Mouse (Mus musculus) spleen, postnatal 14 days (tissue): ENCODE results near the gene Actr1a.

Experiments
- DNase-seq, 2 experiments: peaks; one replicate each; pipeline ENCODE4 v3.0.0; 2021 to 2022; ENCODE audit warnings: low spot score in 2 of 2

The Actr1a gene

DNA sequence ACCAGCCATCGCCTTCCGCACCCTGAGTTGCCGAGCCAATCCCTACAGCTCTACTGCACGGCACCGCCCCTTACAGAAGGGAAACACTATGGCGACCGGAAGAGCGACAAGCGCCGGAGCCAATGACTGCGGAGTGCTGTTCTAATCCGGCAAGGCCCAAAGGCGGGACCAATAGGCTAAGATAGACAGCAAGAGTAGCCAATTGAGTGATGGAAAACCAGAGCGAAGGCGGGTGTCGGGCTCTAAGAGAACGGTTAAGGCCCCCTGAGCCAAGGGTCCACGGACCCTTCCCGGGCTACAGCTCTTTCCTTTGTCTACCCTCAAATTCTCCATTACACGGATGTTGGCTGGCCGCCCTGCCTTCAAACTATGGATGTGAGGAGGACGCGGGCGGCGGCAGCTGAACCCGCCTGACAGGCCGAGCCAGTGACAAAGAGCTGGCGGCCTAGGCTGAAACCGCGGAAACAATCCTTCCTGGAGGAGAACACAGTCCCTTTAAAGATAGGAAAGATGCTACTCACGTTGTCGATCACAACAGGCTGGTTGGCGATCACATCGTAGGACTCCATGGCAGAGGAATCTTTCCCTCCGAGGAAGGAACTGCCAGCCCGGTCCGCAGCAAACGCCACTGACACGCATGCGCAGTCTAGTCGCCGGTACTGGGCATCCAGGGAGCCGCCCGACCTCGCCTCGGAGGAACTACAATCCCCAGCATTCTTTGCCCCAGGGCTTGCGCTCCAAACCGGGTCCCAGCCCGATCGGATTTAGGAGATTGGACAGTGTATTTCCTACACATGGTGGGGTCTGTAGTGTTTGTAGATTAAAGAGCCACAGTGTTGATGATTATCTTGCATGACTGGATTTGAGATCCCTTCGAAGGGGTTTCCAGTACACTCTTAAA is at the start of gene Actr1a:
TSS of gene Actr1a (minus strand) at position 640 of the 901 bp plus-strand sequence.
- peak; percentile 91 to 93 for DNase-seq

DNA sequence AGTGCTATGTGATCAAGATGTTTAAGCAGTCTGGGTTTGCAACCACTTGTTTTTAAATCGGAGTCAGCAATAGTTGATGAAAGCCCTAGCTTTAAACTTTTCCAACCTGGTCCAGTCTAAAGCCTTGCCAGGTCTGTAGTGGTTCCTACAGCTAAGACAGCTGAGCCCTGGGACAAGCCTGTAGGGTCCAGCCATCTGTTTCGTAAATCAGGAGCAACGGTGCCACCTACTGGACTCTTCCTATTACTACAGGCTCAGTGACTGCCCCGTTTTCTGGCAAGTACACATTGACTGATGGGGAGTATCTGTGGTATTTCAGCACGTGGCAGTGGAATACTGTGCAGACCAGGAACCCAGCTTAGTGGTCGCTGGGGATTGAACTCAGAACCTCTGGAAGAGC is 48.7 kb upstream of the Actr1a start:
- DNase-seq, result peak; percentile 45 to 73

DNA sequence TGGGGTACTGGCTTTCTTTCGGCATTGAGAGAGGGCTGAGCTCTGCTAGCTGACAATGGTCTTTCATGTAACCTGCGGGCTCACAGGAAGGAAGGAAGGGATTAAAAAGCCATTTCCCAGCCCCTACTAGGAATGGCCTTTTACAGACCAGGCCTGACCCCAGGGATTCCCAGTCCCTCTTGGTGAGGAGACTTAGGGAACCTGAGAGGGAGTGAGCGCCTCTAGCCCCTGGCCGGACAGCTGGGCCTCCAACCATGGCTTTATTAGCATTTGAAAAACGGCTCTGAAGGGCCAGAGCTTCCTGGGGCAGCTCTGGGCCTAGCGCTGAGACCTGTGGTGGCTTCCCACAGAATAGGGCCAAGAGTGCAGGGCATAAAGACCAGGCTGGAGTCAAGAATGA is 48.0 kb upstream of the Actr1a start:
- no peak for DNase-seq

DNA sequence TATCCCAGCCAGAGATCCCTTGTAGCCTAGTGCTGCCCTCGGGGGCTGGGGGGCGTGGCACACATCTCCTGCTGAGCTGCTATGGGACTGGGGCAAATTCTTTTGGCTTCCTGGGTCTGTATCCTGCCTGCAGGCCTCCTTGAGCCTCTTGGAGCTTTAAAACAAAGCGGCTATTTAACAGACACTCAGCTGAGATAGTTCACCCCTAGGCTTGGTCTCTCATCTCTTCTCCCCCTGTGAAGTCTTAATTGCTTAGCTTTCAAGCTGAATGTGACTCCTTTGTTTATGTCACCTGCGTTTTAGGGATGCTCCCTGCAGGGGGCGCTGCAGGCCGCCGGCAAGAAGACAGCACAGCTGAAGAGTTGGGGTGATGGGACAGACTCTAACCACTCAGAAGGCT is 39.9 kb upstream of the Actr1a start:
- no peak for DNase-seq

DNA sequence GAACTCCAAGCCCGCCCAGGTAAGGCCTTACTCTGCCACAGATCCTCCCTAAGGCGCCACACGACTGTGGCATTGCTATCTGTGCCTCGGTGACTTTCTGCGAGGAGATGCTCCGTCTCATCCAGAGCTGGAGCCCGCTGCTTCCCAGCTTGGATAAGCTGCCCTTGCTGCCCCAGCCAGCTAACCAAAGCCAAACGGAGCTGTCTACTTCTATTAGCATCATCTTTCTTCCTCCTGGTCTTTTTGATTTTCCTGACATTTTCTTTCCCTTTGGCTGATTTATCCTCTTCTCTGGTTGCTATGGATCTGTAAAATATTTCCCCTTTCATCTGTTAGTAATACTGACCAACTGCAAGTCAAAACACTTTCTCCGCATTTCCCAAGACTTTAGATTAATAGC is 39.0 kb upstream of the Actr1a start:
- DNase-seq, result no peak

DNA sequence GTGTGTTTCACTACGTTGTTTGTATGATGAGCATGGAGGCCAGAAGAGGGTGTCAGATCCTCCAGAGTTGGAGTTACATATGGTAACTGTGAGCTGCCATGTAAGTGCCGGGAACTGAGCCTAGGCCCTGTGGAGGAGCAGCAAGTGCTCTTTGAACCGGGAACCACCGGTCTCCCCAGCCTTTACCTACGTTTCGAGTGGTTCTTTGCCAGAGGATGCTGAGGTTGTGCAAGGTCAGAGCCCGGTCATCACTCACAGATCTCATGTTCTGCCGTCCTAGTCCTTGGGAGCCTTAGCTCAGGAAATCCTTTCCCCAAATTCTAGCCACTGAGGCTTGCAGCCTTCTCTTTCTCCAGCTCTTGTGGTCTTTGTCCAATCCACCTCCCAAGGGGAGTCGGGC is 38.6 kb upstream of the Actr1a start:
- no peak for DNase-seq

DNA sequence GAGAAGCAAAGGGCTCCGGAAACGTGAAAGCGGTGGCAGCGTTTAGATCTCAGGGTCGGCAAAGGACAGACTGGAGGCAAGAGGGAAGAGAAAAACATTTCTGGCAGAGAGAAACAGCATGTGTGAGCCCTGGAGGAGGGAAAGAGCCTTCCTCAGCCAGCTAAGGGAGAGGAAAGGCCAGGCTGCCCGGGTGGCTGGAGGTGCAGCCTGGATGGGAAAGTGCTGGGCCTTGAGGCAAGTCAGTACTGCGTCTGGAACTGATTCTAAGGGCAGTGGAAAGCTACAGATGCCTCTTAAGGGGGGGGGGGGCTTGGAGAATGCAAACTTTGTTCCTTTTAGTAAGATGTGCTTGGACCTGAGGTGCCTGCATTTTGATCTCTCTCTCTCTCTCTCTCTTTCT is 38.2 kb upstream of the Actr1a start:
- DNase-seq, result no peak

DNA sequence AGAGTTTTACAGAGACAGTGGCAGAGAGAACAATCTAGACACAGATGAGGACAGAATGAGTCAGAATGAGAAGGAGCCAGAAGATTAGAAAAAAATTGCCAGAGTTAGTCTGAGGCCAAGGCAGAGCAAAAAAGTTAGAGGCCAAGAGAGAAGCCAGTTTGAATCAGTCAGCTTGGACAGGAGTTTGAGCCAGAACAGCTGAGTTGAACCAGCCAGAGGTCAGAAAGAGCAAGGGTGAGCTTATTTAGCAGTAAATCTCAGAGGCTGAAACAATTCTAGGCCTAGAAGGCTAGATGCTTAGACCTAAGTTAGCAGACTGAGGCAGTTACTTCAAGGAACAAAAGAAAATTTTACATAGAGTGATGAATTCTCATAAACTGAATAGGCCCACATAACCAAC is 33.7 kb upstream of the Actr1a start:
- no peak for DNase-seq

DNA sequence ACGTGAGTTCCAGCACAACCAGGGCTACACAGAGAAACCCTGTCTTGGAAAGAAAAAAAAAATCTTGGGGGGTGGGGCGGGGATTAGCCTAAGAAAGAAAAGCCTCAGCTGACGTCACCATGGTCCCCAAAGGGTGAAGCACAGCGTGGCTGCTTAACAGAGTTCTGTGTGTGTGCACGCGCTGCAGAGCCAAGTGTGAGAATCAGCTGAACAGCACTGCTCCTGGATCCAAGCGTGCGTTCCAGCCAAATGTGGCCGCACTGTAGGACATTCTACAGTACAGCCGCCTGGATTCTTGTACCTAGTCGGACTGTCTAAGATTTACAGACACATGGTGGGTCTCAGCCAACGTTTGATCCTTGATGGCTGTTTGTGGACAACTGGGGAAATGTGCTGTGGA is 30.9 kb upstream of the Actr1a start:
- DNase-seq, result no peak

DNA sequence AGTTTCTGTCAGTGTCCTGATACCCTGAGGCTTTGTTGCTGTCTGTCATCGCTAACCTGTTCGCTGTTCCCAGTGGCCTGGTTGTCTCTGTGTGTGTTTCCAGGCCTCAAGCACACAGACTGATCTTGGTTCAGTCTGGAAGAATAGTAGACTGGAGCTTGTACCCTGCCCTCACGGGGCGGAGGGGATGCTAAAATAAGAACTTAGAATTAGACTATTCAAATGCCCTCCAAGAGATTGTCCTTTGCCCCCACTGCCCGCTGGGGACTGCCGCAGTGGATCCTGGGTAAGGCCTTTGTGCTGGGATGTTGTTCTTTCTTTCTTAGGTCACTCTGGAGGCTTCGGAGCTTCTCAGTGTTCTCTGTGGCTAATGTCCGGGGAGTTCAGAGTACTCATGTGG is 29.7 kb upstream of the Actr1a start:
- no peak for DNase-seq

DNA sequence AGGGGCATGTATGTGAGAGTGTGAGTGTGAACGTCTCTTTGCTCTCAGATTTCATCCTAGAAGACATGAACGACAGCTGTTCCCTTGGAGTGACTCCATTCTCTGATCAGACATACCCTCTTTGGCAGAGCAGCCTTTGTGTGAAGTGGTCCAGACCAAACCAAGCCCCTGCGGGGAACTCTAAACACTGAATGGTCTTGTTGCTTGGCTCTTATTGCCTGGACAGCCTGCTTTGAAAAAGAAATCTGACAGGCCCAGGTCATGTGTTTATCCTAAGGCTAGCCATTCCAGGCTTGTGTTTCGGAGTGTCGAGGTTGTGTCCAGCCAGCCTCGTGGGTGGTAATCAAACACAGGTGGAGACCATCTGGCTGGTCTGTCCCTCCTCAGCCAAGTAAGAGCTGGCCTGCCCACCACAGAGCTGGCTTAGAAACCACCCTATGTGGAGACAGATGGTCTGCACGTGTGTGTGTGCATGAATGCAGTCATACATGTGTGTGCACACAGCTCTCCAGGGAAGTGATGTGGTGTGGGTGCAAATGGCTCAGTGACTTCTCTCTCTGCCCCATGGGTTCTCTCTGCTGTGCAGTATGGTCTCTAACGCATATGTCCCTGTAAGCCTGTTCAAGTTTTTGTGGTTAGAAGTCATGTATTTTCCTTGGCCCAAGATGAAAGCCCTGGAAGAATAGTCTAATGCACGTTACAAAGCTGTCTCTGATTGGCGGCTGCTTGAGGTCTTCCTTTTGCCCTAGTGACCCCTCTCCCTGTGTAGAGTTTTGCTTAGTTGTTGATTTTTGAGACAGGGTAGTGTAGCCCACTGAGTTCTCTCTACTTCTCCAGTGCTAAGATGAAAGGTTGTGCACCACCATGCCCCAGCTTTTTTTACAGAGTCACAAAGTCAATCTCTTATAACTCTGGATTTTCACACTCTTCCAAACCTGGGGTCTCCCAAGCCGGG is 27.1 kb upstream of the Actr1a start:
- DNase-seq, result no peak

DNA sequence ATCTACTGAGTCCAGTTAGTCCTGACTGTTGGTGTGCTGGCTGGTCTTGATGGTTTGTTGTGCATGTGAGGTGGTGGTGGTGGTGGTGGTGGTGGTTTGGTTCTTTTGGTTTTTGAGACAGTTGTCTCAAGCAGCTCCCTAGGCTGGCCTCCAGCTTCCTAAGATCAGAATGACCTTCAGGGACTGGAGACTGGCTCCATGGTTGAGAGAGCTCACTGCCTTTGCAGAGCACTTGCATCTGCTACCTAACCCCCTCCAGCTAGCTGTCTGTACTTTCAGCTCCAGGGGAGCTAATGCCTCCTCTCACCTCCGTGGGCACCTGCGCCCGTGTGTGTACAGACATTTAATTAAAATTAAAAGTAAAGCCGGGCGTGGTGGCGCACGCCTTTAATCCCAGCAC is 24.9 kb upstream of the Actr1a start:
- no peak for DNase-seq

DNA sequence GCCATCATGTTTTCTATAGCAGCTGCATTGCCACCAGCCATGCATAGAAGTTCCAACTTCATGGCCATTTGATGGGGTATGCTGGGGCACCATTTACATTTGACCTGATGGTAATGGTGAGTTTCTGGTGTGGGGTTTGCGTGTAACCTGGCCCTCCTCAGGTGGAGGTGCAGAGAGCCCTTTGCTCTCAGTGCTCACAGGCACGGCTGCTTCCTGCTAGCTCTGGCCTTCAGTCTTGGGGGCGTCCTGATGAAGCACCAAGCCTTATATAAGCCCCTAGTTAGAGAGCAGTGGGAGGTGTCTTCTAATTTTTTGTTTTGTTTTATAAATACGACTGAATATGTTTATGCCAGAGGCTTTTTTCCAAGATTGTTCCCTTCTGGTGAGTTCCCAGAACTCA is 22.5 kb upstream of the Actr1a start:
- no peak for DNase-seq

DNA sequence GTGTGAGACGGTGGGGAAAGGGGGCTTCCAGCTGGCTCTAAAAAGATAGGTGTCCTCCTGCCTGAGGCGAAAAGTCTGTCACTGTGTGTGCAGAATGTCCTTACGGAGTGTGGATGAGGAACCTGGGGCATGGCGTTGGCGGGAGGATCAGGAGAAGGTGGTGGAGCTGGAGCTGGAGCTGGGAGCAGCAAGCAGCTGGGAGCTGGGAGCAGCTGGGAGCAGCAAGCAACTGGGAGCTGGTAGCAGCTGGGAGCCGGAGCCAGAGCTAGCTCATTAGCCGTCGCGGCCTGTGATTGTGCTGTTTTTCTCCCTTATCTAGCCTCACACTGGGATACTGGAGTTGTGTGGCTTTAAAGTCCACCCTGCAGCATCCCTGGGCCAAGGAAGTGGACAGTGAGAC is 20.7 kb upstream of the Actr1a start:
- no peak for DNase-seq

DNA sequence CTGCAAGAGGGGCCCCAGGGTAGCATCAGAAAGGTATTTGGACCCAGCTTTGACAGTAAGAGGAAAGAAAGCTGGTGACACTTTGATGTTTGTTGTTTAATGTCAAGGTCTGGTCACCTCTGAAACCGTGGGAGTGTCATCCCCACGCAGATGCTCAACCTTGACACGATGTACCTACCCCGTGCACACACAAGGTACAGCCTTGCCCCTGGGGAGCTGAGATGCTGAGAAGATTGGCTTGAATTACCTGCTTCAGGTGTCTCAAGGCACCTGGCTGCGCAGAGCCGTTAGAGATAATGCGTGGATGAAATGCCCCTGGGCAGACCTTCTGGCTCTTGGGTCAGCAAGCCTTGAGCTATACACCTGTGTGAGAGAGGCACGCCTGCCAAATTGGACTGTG is 18.9 kb upstream of the Actr1a start:
- no peak for DNase-seq

DNA sequence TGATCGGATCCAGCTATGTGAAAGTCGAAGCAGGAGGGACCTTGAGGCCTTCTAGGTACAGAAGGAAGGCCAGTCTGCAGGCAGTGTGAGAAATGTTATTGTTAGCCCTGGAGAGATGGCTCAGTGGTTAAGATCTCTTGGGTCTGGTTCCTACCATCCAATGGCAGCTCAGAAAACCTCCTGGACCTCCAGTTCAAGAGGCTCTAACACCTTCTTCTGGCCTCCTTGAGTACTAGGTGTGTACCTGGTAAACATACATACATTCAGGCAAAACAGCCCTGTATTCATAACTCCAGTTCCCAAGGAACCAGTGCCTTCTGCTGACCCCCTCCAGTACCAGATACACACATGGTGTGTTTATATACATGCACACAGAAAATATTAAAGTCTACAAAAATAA is 18.4 kb upstream of the Actr1a start:
- DNase-seq, result no peak

DNA sequence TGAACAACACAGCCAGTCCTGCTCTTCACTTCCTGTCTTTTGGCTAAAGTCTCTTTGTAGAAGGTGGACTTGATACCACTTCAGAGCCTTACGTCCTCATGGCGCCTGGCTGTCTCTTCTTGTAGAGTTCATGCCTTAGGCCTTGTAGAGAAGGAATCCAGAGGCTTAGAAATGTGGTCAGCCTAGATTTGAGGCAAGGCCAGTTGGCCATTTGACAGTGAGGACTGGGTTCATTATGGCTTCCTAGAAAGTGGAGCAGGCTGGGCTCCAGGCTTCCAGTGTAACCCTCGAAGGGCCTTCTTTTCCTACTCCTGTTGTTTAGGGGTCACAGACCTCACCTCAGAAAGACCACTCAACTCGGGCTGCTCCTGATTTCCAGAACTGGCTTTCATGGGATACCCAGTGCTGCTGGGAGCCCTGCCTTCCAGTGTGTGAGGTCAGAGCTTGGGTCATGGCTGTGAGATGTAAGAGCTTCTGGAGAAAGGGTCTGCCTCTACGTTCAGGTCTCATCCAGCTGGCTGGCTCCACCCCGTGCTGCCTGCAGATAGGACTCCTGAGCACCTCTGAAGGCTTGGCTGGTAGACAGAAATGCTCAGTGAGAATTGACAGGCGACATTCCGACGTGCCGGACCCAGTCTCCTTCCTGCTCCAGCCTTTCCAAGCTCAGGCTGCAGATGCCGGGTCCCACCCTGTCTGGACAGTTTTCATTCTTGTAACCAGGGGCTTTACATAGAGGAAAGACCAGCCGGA is 16.7 kb upstream of the Actr1a start:
- DNase-seq, result no peak

DNA sequence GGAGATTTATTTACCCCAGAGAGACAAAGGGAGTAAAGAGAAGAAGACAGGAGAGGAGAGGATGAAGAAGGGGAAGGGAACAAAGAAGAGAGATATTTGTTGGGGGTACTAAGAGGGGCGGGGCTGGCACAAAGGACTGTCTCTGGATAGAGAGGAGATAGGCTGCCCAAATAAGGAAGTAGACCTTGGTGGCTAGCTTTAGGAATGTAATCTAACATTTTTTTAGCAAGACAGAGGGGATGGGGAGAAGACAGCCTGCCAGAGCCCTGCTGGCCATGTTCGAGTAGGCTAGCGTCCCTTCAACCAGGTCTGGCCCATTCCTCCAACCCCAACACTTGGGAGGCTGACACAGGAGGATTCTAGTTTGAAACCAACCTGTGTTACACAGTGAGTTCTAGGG is 14.0 kb upstream of the Actr1a start:
- DNase-seq, result no peak

DNA sequence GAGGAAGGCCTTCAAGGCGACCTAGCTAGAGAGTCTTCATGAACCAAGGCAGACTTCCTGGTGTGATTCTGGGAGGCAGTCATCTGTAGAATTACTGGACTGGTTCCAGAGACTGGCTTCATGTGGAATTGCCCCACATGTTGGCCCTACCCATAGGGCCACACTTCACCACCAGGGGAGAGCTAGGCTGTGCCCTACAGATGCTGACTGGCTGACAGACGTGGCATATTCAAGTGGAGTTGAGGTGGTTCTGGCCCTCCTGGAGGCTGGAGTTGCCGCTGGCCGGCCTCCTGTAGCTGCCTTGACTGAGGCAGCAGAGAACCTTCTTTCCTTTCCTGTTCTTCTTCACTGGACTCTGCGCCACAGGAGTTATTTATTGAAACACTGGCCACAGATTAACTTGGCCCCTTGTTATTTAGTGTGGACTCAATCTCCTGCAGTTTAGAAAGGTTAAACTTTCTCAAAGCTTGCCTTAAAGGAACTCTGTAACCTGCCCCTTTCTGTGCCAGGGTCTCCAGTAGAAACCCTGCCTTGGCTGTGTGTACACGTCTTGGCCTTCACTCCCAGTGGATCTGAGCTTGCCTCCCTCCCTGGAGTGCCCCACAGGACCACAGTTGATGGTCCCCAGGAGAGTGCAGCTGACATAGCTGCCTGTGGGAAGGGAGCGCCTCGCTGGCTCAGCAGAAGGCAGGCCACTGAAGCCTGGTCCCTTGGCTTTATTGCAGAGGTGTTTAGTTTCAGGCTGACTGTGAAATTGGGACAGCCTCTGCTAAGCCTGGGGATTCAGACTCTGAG is 11.2 kb upstream of the Actr1a start:
- no peak for DNase-seq

DNA sequence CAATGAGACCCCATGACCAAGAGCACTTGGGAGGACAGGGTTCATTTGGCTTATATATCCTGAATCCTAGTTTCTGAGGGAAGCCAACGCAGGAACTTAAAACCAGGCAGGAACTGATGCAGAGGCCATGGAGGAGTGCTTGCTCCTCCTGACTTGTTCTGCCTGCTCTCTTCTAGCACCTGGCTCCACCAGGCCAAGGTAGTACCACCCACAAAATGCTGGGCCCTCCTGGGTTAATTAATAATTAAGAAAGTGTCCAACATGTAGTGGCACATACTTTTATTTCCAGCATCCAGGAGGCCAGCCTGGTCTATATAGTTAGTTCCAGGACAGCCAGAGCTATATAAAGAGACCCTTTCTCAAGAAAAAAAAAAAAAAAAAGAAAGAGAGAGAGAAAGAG is 8.5 kb upstream of the Actr1a start:
- DNase-seq, result no peak

DNA sequence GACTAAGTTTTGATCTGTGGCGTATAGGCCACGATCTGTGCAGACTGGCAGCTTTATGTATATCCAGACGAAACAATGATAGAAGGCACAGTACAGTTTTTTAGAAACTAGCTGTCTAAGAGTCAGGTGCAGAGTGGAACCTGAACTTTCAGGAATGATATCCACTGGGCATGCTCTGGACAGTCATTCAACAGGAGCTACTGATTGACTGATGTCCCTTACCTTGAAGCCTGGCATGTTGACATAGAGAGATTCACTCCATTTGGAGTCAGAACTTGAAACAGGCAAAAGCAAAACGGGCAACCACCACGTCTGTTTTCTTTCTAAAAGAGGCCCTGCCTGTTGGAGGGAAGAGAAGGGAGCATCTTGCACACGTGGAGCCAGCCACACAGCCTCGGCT is 5.0 kb upstream of the Actr1a start:
- no peak for DNase-seq
